Mouse (Mus musculus) liver, embryonic 15.5 days (tissue): Measurements from ENCODE around the gene Plcxd1. TPM values are rescaled to one million over a fixed set of nuclear protein-coding genes. Genes with fewer than 3 reads are reported as not detected.

ENCODE experiments used
- ATAC-seq: fragments of 200-750 bp; cut with Nextera tagmentation; 2 replicates; pipeline ENCODE4 v1.8.0; 2017; ENCODE audit warnings: moderate number of reproducible peaks, mild to moderate bottlenecking, moderate library complexity; ENCODE audit not compliant: insufficient read depth
- H3K27ac ChIP-seq: fragments of 300-500 bp; sonication (generic); replicated peaks from 2 replicates; pipeline ENCODE4 v1.5.1; 2015; ENCODE audit warnings: mild to moderate bottlenecking, inconsistent platforms
- H3K27me3 ChIP-seq: fragments of 300-500 bp; sonication (generic); 2 replicates; pipeline ENCODE4 v1.6.1; 2015; ENCODE audit warnings: mild to moderate bottlenecking, inconsistent platforms
- H3K36me3 ChIP-seq: fragments of 300-500 bp; sonication (generic); replicated peaks from 2 replicates; pipeline ENCODE4 v1.6.1; 2015; ENCODE audit warnings: moderate library complexity, mild to moderate bottlenecking, inconsistent platforms
- H3K4me1 ChIP-seq: fragments of 300-500 bp; sonication (generic); replicated peaks from 2 replicates; pipeline ENCODE4 v1.6.1; 2015; ENCODE audit warnings: inconsistent platforms
- H3K4me2 ChIP-seq: fragments of 300-500 bp; sonication (generic); 2 replicates; pipeline ENCODE4 v1.6.1; 2015; ENCODE audit warnings: moderate library complexity, mild to moderate bottlenecking, inconsistent platforms
- H3K4me3 ChIP-seq: fragments of 300-500 bp; sonication (generic); replicated peaks from 2 replicates; pipeline ENCODE4 v1.5.1; 2015; ENCODE audit warnings: mild to moderate bottlenecking, inconsistent platforms
- H3K9ac ChIP-seq: fragments of 300-500 bp; sonication (generic); 2 replicates; pipeline ENCODE4 v1.6.1; 2015; ENCODE audit warnings: moderate library complexity, mild to moderate bottlenecking, inconsistent platforms
- H3K9me3 ChIP-seq: fragments of 300-500 bp; sonication (generic); replicated peaks from 2 replicates; pipeline ENCODE4 v1.6.1; 2016; ENCODE audit warnings: inconsistent platforms
- WGBS: fragments of 180-500 bp; shearing (Covaris S2); methylation state at CpG from one replicate; pipeline ENCODE4 v1.1.7; 2015; ENCODE audit warnings: mixed read lengths; ENCODE audit not compliant: insufficient replicate concordance; 5-methylcytosine and 5-hydroxymethylcytosine counted together
- polyA plus RNA-seq: library from polyadenylated mRNA; unstranded; fragments of >200 nt; fragmentation: Nextera tagmentation; extraction: Ambion mirVana; gene quantifications from 2 replicates; pipeline ENCODE4 v1.2.1, GENCODE M21; 2015

Plcxd1 gene
- polyA plus RNA-seq, 1 experiment from 2014 or later = 0.62 TPM

DNA sequence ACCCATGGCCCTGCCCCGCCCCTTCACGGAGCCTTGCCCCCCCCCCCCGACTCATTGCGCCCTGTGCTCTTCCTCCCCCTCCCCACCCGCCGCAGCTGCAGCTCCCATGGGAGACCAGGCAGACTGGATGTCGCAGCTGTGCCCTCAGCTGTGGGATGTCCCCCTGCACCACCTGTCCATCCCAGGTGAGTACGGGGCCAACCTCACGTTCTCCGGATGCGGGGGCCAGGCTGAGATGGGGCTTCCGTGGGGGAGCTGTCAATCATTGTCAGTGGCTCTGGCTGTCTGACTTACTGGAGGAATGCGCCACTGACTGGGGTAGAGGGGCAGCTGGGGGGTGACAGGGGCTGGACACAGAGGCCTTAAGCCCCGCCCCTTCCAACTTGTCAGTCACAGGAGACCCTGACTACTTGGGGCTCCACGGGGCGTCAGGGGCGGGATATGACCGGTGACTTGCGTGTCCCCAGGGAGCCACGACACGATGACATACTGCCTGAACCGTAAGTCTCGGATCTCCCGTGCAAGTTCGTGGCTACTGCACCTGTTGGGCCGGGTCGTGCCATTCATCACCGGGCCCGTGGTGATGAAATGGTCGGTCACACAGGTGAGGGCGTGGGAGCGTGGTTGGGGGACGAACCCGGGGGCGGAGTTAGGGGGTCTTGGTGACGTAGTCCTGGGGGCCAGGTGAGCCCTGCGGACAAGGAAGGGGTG is 1.3 kb downstream of the Plcxd1 start:
- Histone ChIP-seq H3K27ac (no peak overlapping the region), H3K36me3 (peaks cover 33% of the 10 kb centered on the region), H3K9ac (no peak overlapping the region; the same call in 1 of the 2 replicates), H3K27me3 (peaks cover 26% of the 10 kb centered on the region), H3K9me3 (no peaks in the 10 kb centered on the region), H3K4me3 (peak overlapping the region; percentile 33), H3K4me2 (peak overlapping the region; percentile 63), H3K4me1 (peaks cover 20% of the 10 kb centered on the region)
- peak; percentile 20; the same call in 1 of the 2 replicates for ATAC-seq
- WGBS = under 1% methylated on average over 36 of the region's 37 CpGs

- peak overlapping the region; percentile 63 for H3K4me2 ChIP-seq
- no peak overlapping the region for H3K9ac ChIP-seq
- ATAC-seq = 0 out of 2 replicates have a peak, but pooled peaks have one; percentile 4
- peaks cover 27% of the 10 kb centered on the region for H3K4me1 ChIP-seq
- H3K4me3 ChIP-seq = peak overlapping the region; percentile 33
- WGBS = 11% methylated on average over 34 of the region's 34 CpGs
- no peaks in the 10 kb centered on the region for H3K9me3 ChIP-seq
- peaks cover 26% of the 10 kb centered on the region for H3K27me3 ChIP-seq
- H3K36me3 ChIP-seq = peaks cover 38% of the 10 kb centered on the region
- no peak overlapping the region for H3K27ac ChIP-seq
Measured at GRCm38 (mm10) chr5:110101716-110102347, 2.1 kb downstream of the Plcxd1 start.

GRCm38 (mm10) chr5:110102429-110102828 is 2.7 kb downstream of the Plcxd1 start:
- no peak overlapping the region for H3K4me2 ChIP-seq
- WGBS = 76% methylated on average over 13 of the region's 13 CpGs
- ATAC-seq = no peak

DNA sequence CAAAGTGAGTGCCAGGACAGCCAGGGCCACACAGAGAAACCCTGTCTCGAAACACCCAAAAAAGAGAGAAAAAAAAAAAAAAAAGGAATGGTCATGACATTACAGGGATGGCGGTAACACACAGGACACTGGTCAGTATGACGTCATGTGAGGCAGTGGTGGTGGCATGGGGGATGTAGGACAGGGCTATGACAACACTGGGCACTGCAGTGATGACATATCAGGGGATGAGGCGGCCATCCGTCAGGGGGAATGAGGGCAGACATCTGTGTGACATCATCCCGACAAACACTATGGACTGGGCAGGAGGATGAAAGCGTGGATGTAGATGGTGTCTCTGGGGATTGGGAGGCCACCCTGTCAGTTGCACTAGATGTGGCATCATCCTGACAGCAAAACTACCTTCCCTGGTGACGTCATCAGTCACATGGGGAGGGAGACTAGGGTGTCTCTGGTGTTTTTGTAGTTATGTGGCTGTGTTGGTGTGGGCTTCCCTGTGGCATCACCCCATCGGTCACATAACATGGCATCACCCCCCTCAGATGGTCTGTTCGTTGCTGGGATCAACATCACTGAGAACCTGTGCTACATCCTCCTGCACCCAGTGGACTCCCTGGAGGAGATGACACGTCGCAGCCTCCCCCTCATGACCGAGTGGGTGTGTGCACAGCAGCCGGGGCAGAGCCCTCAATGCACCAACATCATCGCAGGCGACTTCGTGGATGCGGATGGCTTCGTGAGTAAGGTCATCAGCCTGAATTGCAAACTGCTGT is 3.3 kb downstream of the Plcxd1 start:
- H3K4me3 ChIP-seq = no peak overlapping the region
- H3K9ac ChIP-seq = no peak overlapping the region
- H3K4me2 ChIP-seq = no peak overlapping the region
- no peak overlapping the region for H3K27ac ChIP-seq
- peaks cover 36% of the 10 kb centered on the region for H3K4me1 ChIP-seq
- 80% methylated on average over 19 of the region's 19 CpGs for WGBS
- ATAC-seq = no peak
- peaks cover 38% of the 10 kb centered on the region for H3K36me3 ChIP-seq
- peaks cover 26% of the 10 kb centered on the region for H3K27me3 ChIP-seq
- H3K9me3 ChIP-seq = no peaks in the 10 kb centered on the region

More at GRCm38 (mm10) chr5:110102429-110102828, 2.7 kb downstream of the Plcxd1 start:
- no peaks in the 10 kb centered on the region for H3K9me3 ChIP-seq
- H3K27me3 ChIP-seq = peaks cover 26% of the 10 kb centered on the region
- no peak overlapping the region for H3K27ac ChIP-seq
- peaks cover 38% of the 10 kb centered on the region for H3K36me3 ChIP-seq
- peaks cover 33% of the 10 kb centered on the region for H3K4me1 ChIP-seq
- no peak overlapping the region for H3K4me3 ChIP-seq
- H3K9ac ChIP-seq = no peak overlapping the region

GRCm38 (mm10) chr5:110103901-110104615 is 4.3 kb downstream of the Plcxd1 start:
- peaks cover 26% of the 10 kb centered on the region for H3K27me3 ChIP-seq
- H3K4me2 ChIP-seq = no peak overlapping the region
- 82% methylated on average over 27 of the region's 27 CpGs for WGBS
- no peak overlapping the region for H3K4me3 ChIP-seq
- no peaks in the 10 kb centered on the region for H3K9me3 ChIP-seq
- no peak for ATAC-seq
- peaks cover 42% of the 10 kb centered on the region for H3K4me1 ChIP-seq
- H3K9ac ChIP-seq = no peak overlapping the region
- peaks cover 38% of the 10 kb centered on the region for H3K36me3 ChIP-seq
- H3K27ac ChIP-seq = no peak overlapping the region

- 88% methylated on average over 36 of the region's 36 CpGs for WGBS
- Histone ChIP-seq H3K27ac (no peak overlapping the region), H3K4me2 (no peak overlapping the region), H3K4me3 (no peak overlapping the region), H3K36me3 (peaks cover 38% of the 10 kb centered on the region), H3K9me3 (no peaks in the 10 kb centered on the region), H3K9ac (no peak overlapping the region), H3K4me1 (peaks cover 42% of the 10 kb centered on the region), H3K27me3 (peaks cover 22% of the 10 kb centered on the region)
- ATAC-seq = no peak
Measured at GRCm38 (mm10) chr5:110104616-110105380, 5.0 kb downstream of the Plcxd1 start.

DNA sequence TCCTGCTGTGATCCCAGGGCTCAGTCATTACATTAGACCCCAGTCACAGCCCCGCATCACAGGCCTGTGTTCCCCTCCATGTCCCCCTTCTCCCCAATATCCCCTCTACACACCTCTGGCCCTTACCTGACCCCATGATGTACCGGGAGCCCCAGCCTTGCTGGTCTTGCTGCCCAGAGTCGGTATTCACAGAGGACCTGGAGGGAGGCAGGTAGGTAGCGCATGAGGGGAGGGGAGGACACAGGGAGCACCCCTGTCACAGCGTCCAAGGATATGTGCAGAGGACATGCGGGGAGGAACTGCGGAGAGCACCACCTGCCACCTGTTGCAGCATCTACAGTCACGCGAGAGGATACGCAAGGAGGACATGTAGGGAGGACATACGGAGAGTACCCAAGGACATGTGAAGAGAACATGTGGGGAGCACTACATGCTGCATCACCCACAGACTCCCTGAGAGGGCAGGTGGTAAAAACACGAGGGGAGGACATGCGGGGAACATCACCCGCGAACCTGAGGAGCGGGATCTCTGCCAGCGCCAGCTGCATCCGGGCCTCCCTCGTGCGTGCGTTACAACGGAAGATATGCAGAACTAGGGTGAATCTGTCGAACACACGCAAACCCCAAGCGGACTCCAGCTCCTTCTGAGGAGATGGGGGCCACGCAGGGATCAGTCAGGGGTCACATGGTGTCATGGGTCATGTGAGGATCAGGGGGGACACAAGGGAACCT is 6.5 kb downstream of the Plcxd1 start:
- H3K4me2 ChIP-seq = peak overlapping the region; percentile 97
- H3K4me3 ChIP-seq = peak overlapping the region; percentile 86
- no peak overlapping the region for H3K9ac ChIP-seq
- H3K36me3 ChIP-seq = peaks cover 38% of the 10 kb centered on the region
- WGBS = 90% methylated on average over 26 of the region's 26 CpGs
- H3K9me3 ChIP-seq = no peaks in the 10 kb centered on the region
- ATAC-seq = no peak
- peaks cover 41% of the 10 kb centered on the region for H3K4me1 ChIP-seq
- H3K27ac ChIP-seq = no peak overlapping the region
- H3K27me3 ChIP-seq = peaks cover 7% of the 10 kb centered on the region

DNA sequence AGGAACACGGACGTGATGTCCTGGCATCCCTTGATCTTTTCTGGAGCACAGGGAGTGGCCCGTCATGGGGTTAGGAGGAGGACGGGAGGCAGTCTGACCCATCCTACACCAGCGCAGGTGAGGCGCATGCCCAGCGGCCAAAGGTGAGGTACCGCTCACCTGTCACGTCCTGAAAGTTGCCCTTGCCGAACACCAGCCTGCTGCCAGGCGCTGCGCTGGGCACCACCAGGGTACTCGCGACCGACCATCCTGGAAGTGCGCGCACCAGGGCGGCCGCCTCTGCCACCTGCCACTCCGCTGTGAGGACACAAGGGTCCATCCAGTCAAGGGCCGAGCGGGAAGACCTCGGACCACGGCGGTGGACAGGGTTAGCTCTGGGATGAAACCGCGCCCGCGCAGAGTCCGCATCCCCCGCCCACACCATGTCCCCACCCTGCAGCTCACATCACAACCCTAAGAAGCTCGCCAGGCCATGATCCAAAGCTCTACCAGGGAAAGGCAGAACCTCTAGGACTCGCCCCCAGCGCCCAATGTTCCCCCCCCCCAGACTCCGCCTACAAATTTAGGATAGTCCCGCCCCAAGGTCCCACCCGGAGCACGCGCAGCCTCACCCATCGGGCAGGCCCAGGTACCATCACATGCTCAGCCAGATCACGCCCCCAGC is 7.3 kb downstream of the Plcxd1 start:
- Histone ChIP-seq H3K36me3 (peaks cover 38% of the 10 kb centered on the region), H3K4me3 (peak overlapping the region; percentile 86), H3K9me3 (no peaks in the 10 kb centered on the region), H3K4me2 (peak overlapping the region; percentile 97), H3K9ac (peak overlapping the region; percentile 72), H3K27me3 (no peaks in the 10 kb centered on the region), H3K4me1 (peaks cover 33% of the 10 kb centered on the region), H3K27ac (peak overlapping the region; percentile 95)
- peak; percentile 12 for ATAC-seq
- WGBS = 16% methylated on average over 41 of the region's 41 CpGs

GRCm38 (mm10) chr5:110107581-110108304 is 8.0 kb downstream of the Plcxd1 start, which contains the start of gene Gtpbp6:
Gene Gtpbp6 (minus strand): TSS chr5:110108197.
- under 1% methylated on average over 71 of the region's 71 CpGs for WGBS
- Histone ChIP-seq H3K4me2 (peak within 1 kb of the TSS; percentile 97), H3K4me1 (peaks cover 29% of the 10 kb centered on the region), H3K36me3 (peaks cover 38% of the 10 kb centered on the region), H3K27ac (peak within 1 kb of the TSS; percentile 95), H3K4me3 (peak within 1 kb of the TSS; percentile 86), H3K27me3 (no peaks in the 10 kb centered on the region), H3K9ac (peak within 1 kb of the TSS; percentile 72), H3K9me3 (no peaks in the 10 kb centered on the region)
- peak; percentile 84 for ATAC-seq
